Mouse (Mus musculus) lung, embryonic 14.5 days (tissue): ENCODE results near the gene Gm11639. TPM values are rescaled to one million over a fixed set of nuclear protein-coding genes. Genes with fewer than 3 reads are reported as not detected.

Experiments used
- ATAC-seq: fragments of 200-750 bp; cut with Nextera tagmentation; 2 replicates; pipeline ENCODE4 v1.8.0; 2017; ENCODE audit warnings: mild to moderate bottlenecking, moderate TSS enrichment, moderate library complexity; ENCODE audit not compliant: insufficient read depth
- DNase-seq: peaks from one replicate; pipeline ENCODE4 v3.0.0-alpha.2; 2015
- H3K27ac ChIP-seq: fragments of 300-500 bp; sonication (generic); 2 replicates; pipeline ENCODE4 v1.5.1; 2014; ENCODE audit warnings: low read depth, mild to moderate bottlenecking, moderate library complexity
- H3K27me3 ChIP-seq: fragments of 300-500 bp; sonication (generic); 2 replicates; pipeline ENCODE4 v1.6.1; 2014; ENCODE audit warnings: low read length, control low read depth; ENCODE audit not compliant: insufficient read depth
- H3K36me3 ChIP-seq: fragments of 300-500 bp; sonication (generic); 2 replicates; pipeline ENCODE4 v1.6.1; 2014; ENCODE audit warnings: control low read depth; ENCODE audit not compliant: insufficient read depth
- H3K4me1 ChIP-seq: fragments of 300-500 bp; sonication (generic); 2 replicates; pipeline ENCODE4 v1.6.1; 2014; ENCODE audit warnings: antibody characterized with exemption, control low read depth; ENCODE audit not compliant: insufficient read depth
- H3K4me2 ChIP-seq: fragments of 300-500 bp; sonication (generic); 2 replicates; pipeline ENCODE4 v1.6.1; 2014; ENCODE audit warnings: mild to moderate bottlenecking
- H3K4me3 ChIP-seq: fragments of 300-500 bp; sonication (generic); 2 replicates; pipeline ENCODE4 v1.5.1; 2014; ENCODE audit warnings: low read depth, low read length
- H3K9ac ChIP-seq: fragments of 300-500 bp; sonication (generic); 2 replicates; pipeline ENCODE4 v1.6.1; 2014
- H3K9me3 ChIP-seq: fragments of 300-500 bp; sonication (generic); 2 replicates; pipeline ENCODE4 v1.6.1; 2016; ENCODE audit warnings: low read depth, low read length, control low read depth
- CTCF ChIP-seq: IDR thresholded peaks from 2 replicates; pipeline ENCODE4 v1.5.1; 2016; ENCODE audit warnings: antibody characterized with exemption, low read depth
- WGBS: fragments of 180-500 bp; shearing (Covaris S2); extraction: QIAGEN DNeasy Blood & Tissue Kit; methylation state at CpG from one replicate; pipeline ENCODE4 v1.1.7; 2014; 5-methylcytosine and 5-hydroxymethylcytosine counted together
- polyA plus RNA-seq: library from polyadenylated mRNA; unstranded; fragments of >200 nt; fragmentation: Nextera tagmentation; extraction: Ambion mirVana; gene quantifications from 2 replicates; pipeline ENCODE4 v1.2.1, GENCODE M21; 2014

Gm11639 gene
- polyA plus RNA-seq, 1 experiment from 2014 or later, result not detected

DNA sequence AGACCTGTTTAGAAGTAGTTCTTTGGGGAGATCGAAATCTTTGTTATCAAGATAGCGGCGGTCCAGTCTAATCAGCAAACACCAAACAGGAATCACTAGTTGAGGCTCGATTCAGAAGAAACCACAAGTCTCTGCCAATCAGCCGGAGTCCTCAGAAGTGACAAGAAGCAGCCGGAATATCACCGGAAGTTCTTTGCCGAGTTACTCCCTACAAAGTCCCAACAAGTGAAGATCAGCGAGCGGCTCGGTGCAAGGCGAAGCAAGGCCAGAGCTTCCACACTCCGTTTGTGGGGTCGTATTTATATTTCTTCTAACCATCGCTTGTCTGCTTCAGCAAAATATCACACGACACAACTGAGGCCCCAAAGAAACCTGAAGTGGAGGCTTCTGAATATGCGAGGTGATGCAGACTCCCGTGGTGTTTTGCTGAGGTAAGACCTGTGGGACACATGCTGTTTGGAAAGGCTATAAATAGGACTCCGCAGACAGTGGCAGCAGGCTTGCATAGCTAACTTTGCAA is 471.3 kb downstream of the Gm11639 start:
- Histone ChIP-seq H3K27ac (no peak overlapping the region), H3K9ac (no peak overlapping the region)

DNA sequence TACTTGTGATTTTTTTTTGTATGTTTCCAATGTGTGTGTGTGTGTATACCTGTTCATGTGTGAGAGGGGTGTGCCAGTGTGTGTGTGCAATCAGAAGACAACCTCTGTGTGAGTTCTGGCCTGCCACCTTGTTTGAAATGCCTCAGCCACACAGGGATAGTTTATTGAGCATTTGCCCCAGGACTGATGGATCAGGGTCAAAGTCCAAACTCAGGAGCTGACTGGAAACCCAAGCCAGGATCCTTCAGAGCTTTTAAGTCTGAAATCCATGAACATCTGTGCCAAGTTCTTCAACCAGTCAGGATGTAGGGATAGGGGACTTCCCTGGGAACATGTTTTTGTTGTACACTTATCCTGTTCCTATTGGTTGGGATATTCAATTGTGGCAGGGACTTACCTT is 472.5 kb downstream of the Gm11639 start:
- Histone ChIP-seq H3K36me3 (no peaks in the 10 kb centered on the region), H3K9ac (no peak overlapping the region), H3K27me3 (no peaks in the 10 kb centered on the region), H3K27ac (no peak overlapping the region), H3K9me3 (no peaks in the 10 kb centered on the region; the same call in 1 of the 2 replicates), H3K4me3 (no peak overlapping the region), H3K4me1 (peaks cover 10% of the 10 kb centered on the region), H3K4me2 (no peak overlapping the region)
- no peak for ATAC-seq
- TF ChIP-seq CTCF, result no peak
- no peak for DNase-seq

More for the DNA sequence above, 471.3 kb downstream of the Gm11639 start:
- no peak for DNase-seq
- peaks cover 12% of the 10 kb centered on the region for H3K4me1 ChIP-seq
- H3K9me3 ChIP-seq, result no peaks in the 10 kb centered on the region
- H3K27me3 ChIP-seq, result no peaks in the 10 kb centered on the region
- H3K36me3 ChIP-seq, result no peaks in the 10 kb centered on the region
- WGBS, result 69% methylated on average over 19 of the region's 19 CpGs
- TF ChIP-seq CTCF, result no peak
- H3K4me3 ChIP-seq, result no peak overlapping the region
- no peak overlapping the region for H3K4me2 ChIP-seq
- ATAC-seq, result no peak

DNA sequence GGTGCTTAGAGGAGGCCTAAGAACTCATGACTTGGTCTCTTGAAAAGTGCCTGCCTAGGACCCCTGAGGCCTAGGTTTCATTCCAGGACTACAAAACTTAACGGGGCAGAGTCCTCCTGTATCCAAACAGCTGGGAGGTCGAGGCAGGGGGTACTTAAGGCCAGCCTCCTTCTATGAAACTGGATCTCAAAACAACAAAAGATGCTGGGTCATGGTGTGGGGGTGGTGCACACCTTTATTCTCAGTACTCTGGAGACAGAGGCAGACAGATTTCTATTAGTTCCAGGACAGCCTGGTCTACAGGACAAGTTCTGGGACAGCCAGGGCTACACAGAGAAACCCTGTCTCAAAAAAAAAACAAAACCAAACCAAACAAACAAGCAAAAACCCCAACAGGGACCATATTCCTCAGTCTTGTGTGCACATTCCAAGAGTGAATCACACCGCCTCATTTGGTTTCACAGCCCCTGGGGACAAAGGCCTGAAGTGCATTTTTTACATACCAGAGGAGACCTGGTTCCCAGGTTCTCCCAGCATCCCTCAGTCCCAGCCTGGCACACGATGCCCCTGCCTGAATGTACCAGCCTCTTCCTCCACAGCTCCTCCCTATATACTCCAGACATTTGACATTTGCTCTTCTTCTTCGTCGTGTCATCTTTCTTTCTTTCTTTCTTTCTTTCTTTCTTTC is 474.3 kb downstream of the Gm11639 start:
- WGBS, result 52% methylated on average over 6 of the region's 6 CpGs
- H3K4me3 ChIP-seq, result no peak overlapping the region
- no peak for TF ChIP-seq CTCF
- no peak overlapping the region for H3K27ac ChIP-seq
- no peaks in the 10 kb centered on the region for H3K36me3 ChIP-seq
- ATAC-seq (no peak), DNase-seq (peak; percentile 34)
- H3K4me2 ChIP-seq, result no peak overlapping the region
- H3K9me3 ChIP-seq, result peaks cover 6% of the 10 kb centered on the region; the same call in 1 of the 2 replicates
- H3K4me1 ChIP-seq, result peaks cover 3% of the 10 kb centered on the region; the same call in 1 of the 2 replicates
- H3K27me3 ChIP-seq, result no peaks in the 10 kb centered on the region
- H3K9ac ChIP-seq, result no peak overlapping the region

DNA sequence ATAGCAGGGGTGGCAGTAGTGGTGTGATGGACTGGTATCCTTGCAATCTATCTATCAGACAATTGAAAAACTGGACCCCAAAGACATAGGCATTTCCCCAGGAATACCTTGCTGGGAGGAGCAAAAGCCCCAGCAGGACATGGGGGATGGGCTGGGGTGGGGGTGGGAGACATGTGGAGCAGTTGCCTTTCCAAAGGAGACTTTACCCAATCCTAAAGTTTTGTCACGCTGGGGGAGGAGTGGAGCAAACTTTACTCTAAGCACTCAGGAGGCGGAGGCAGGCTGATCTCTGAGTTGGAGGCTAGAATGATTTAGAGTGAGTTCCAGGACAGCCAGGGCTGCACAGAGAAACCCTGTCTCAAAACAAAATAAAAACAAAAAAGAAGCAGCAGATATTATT is 475.9 kb downstream of the Gm11639 start:
- peaks cover 12% of the 10 kb centered on the region; the same call in 1 of the 2 replicates for H3K9me3 ChIP-seq
- no peaks in the 10 kb centered on the region for H3K4me1 ChIP-seq
- no peak for DNase-seq
- no peak for TF ChIP-seq CTCF
- no peak overlapping the region for H3K4me2 ChIP-seq
- ATAC-seq, result no peak
- no peaks in the 10 kb centered on the region for H3K36me3 ChIP-seq
- 81% methylated on average over 2 of the region's 2 CpGs for WGBS
- no peak overlapping the region for H3K27ac ChIP-seq
- H3K4me3 ChIP-seq, result no peak overlapping the region
- no peaks in the 10 kb centered on the region for H3K27me3 ChIP-seq
- no peak overlapping the region for H3K9ac ChIP-seq

DNA sequence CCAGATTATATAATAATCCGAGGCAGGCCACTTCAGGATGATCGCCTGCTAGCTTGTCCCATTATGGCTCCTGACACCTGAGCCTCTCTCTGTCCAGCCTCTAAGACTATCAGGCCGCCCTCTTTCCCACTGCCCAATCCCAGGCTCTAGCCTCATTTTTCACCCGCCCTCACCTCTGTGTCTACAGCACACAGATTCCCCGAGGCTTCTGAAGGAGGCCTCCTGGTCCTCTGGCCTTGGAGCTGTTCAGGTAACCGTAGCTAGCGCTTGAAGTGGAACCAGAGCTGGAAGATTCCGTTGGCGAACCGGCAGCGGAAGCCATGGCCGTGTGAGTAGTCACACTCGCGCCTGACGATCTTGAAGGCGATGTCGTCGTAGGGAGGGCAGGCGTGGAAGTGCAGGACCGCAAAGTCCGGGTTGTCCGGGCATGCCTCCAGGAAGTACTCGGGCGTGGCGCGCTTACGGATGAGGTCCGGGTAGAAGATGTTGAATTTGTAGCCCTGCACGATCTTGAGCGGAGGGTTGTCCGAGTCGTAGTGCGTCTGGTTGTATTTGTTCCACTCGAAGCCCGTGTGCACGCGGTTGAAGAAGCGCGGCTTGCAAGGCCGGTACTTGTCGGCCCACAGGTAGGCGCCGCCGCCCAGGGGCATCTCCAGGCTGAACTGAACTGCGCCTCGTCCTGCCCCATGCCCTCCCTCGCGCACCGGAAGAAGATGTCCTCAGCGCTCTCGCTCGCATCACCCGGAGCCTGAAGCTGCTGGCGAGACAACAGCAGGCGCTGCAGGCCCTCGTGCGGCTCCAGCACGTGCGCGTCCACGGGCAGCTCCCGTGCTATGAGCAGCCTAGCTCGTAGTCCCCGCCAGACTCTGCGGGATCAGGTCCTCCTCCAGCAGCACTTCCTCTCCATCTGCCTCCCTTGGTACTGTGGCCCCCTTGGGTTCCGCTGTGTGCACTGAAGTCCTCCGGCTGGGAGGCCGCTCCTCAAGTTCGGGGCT is 479.3 kb downstream of the Gm11639 start:
- DNase-seq, result no peak
- WGBS, result 75% methylated on average over 69 of the region's 69 CpGs
- Histone ChIP-seq H3K9me3 (peaks cover 12% of the 10 kb centered on the region; the same call in 1 of the 2 replicates), H3K27me3 (no peaks in the 10 kb centered on the region), H3K9ac (no peak overlapping the region), H3K4me2 (no peak overlapping the region), H3K36me3 (no peaks in the 10 kb centered on the region), H3K4me3 (no peak overlapping the region), H3K4me1 (no peaks in the 10 kb centered on the region), H3K27ac (no peak overlapping the region)
- no peak for ATAC-seq
- no peak for TF ChIP-seq CTCF

DNA sequence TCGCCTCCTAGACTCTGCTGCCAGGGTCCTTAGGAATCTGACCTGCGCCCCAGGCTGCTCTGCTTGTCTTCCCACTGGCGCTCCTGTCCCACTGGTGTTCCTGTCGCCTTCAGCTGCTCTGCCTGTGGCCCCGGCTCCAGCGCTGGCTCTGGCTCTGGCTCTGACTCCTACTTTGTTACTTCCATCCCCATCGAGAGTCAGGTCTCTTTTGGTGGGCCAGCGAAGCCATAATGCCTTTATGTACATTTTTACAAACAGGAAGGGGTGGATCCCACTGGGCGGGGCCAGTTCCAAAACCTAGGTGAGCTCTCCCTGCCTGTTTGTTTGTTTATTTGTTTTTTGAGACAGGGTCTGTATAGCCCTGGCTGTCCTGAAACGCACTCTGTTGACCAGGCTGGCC is 481.3 kb downstream of the Gm11639 start:
- H3K4me2 ChIP-seq, result no peak overlapping the region
- ATAC-seq (no peak), DNase-seq (no peak)
- H3K4me3 ChIP-seq, result no peak overlapping the region
- H3K36me3 ChIP-seq, result no peaks in the 10 kb centered on the region
- no peak overlapping the region for H3K9ac ChIP-seq
- H3K27ac ChIP-seq, result no peak overlapping the region
- H3K4me1 ChIP-seq, result no peaks in the 10 kb centered on the region
- TF ChIP-seq CTCF, result no peak
- H3K9me3 ChIP-seq, result peaks cover 12% of the 10 kb centered on the region; the same call in 1 of the 2 replicates
- 91% methylated on average over 10 of the region's 10 CpGs for WGBS
- no peaks in the 10 kb centered on the region for H3K27me3 ChIP-seq

Other genes with a start within 250 kb of the Gm11639 start
- 27.6 and 28.1 TPM in 2 replicates for gene Kansl1, start 216.8 kb upstream of the Gm11639 start, polyA plus RNA-seq
- 47.7 and 51.0 TPM in 2 replicates for gene Cdc27, start 135.1 kb upstream of the Gm11639 start, polyA plus RNA-seq
- 9.8 and 52.1 TPM in 2 replicates for gene Myl4, start 135.0 kb upstream of the Gm11639 start, polyA plus RNA-seq
- 1.9 and 2.1 TPM in 2 replicates for gene Itgb3, start 77.7 kb upstream of the Gm11639 start, polyA plus RNA-seq